Mouse (Mus musculus): ENCODE measurements at regions not wholly inside any gene's neighbourhood (a gene's known extent, or its start where the extent isn't known, plus 50 kb on each side); places are given as distances from the start of the nearest gene placed in this dataset.

DNA sequence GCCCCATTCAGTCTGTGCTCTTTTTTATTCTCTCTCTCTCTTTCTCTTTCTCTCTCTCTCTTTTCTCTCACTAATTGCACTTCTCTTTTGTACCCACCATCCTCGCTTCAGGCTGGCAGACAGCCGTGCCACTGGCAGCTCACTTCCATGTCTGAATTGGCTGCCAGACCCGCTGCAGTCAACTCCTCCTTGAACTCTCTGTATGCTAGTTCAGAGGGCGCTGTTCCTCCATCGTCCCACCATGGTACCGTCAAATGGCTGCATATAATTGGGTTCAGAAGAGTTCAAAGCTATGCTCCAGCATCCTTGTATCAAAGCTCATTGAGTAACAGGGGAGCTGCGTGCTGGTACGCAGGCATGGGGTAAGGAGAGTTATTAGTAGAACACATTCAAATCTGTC, 520.7 kb upstream of the Nox3 start:
- Histone ChIP-seq H3K9me3 (ENCODE audit: low read length) (no peaks in the 10 kb centered on the region), H3K4me2 (ENCODE audit: low read depth, low read length, poor library complexity, severe bottlenecking) (no peak overlapping the region), H3K4me1 (ENCODE audit: insufficient read depth, low read length) (peaks cover 4% of the 10 kb centered on the region; the same call in 1 of the 2 replicates), H3K27ac (ENCODE audit: low read depth, low read length) (no peak overlapping the region), H3K4me3 (ENCODE audit: low read depth, low read length) (no peak overlapping the region), H3K36me3 (ENCODE audit: insufficient read depth, low read length) (no peaks in the 10 kb centered on the region), H3K9ac (replicated peaks; ENCODE audit: low read length, poor library complexity, severe bottlenecking) (no peak overlapping the region), H3K27me3 (ENCODE audit: insufficient read depth, low read length) (no peaks in the 10 kb centered on the region)
- WGBS, result 80% methylated on average over 8 of the region's 8 CpGs
- DNase-seq (ENCODE audit: low spot score) (no peak), ATAC-seq (ENCODE audit: low FRiP score) (no peak)
- no peak for TF ChIP-seq CTCF (IDR thresholded peaks at IDR 0.05)

DNA sequence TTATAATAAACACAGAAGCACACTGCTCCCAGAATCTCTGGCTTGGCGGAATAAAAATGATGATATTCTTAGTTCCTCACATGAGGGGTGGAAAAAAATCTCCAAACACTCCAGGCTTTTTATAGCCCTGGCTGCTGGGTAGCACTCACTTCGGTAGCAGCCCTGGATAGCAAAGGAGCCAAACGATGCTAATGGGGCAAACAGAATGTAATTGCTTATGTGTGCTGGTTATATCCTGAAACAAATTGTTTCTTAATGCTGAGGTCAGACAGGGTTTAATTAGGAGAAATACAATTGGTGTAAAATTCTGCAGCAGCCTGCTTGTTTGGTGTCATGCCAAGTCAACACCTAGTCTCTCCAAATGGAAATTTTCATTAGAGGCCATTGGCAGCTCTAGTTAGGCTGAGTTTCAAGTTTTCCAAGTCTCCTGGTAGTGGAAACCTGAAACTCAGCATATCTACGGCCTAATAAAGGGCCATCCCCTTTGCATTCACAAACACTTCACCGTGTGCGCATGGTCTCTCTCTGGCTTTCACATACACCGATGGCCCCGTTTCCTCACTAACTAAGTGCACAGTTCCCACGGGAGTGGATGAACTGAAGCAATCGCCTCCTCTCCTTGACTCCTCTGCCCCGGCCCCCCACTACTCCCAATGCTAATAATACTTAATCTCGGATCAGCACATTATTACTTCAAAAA, 524.8 kb upstream of the Nox3 start:
- no peak for ATAC-seq (ENCODE audit: low FRiP score)
- Histone ChIP-seq H3K9ac (replicated peaks; ENCODE audit: low read length, poor library complexity, severe bottlenecking) (no peak overlapping the region), H3K27me3 (ENCODE audit: insufficient read depth, low read length) (no peaks in the 10 kb centered on the region), H3K9me3 (ENCODE audit: low read length) (no peaks in the 10 kb centered on the region), H3K4me3 (ENCODE audit: low read depth, low read length) (no peak overlapping the region), H3K4me1 (ENCODE audit: insufficient read depth, low read length) (no peaks in the 10 kb centered on the region; the same call in 1 of the 2 replicates), H3K36me3 (ENCODE audit: insufficient read depth, low read length) (no peaks in the 10 kb centered on the region), H3K4me2 (ENCODE audit: low read depth, low read length, poor library complexity, severe bottlenecking) (no peak overlapping the region), H3K27ac (ENCODE audit: low read depth, low read length) (no peak overlapping the region)
- peak; percentile 33 for DNase-seq (ENCODE audit: low spot score)
- WGBS, result 74% methylated on average over 12 of the region's 12 CpGs
- TF ChIP-seq CTCF (IDR thresholded peaks at IDR 0.05), result no peak

DNA sequence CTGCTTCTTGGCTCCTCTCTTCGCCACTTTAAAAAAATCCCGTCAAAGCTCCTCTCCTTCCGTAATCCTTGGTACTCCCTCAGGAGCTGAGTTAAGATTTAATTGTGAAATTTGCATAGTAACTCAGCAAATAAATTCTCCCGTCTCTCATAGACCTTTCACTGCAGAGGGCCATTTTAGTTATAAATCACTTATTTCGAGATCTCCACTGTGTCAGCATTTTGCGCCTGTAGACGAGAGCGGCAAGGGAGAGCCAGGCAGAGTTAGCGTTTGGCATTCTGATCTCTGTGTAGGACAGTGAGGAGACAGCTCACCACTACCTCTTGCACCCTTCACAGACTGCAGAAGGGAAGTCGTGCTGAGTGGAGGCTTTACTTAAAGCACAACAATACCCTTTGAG, 531.8 kb upstream of the Nox3 start:
- peak overlapping the region; percentile 0; the same call in 1 of the 2 replicates for H3K4me2 ChIP-seq (ENCODE audit: low read depth, low read length, poor library complexity, severe bottlenecking)

DNA sequence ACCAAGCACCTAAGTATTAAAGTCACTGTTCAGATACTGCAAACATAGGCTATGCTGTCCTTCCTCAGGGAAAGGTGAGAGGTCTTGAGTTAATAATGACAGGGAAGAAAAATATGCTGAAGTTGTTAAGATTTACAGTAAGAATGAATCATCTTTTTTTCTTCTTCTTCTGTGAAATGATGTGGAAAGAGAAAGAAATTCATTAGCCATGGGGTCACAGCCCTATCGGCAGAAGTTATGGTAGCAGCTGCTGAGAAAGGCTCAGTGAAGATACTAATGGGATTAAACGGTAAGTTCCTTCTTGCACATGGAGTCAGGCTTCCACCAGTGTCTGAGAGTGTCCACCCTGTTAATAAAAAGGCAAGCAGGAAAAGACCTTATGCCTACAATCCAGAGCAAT, 533.9 kb upstream of the Nox3 start:
- Histone ChIP-seq H3K9me3 (ENCODE audit: low read length) (no peaks in the 10 kb centered on the region), H3K4me2 (ENCODE audit: low read depth, low read length, poor library complexity, severe bottlenecking) (no peak overlapping the region), H3K36me3 (ENCODE audit: insufficient read depth, low read length) (no peaks in the 10 kb centered on the region), H3K27ac (ENCODE audit: low read depth, low read length) (no peak overlapping the region; the same call in 1 of the 2 replicates), H3K27me3 (ENCODE audit: insufficient read depth, low read length) (no peaks in the 10 kb centered on the region), H3K4me3 (ENCODE audit: low read depth, low read length) (no peak overlapping the region), H3K9ac (replicated peaks; ENCODE audit: low read length, poor library complexity, severe bottlenecking) (no peak overlapping the region), H3K4me1 (ENCODE audit: insufficient read depth, low read length) (no peaks in the 10 kb centered on the region; the same call in 1 of the 2 replicates)
- WGBS, result 37% methylated on average over 2 of the region's 2 CpGs
- TF ChIP-seq CTCF (IDR thresholded peaks at IDR 0.05), result 0 out of 2 replicates have a peak, but pooled peaks have one; percentile 2
- DNase-seq (ENCODE audit: low spot score) (no peak), ATAC-seq (ENCODE audit: low FRiP score) (no peak)

More for the DNA sequence above, 531.8 kb upstream of the Nox3 start:
- Histone ChIP-seq H3K9me3 (ENCODE audit: low read length) (no peaks in the 10 kb centered on the region), H3K27ac (ENCODE audit: low read depth, low read length) (no peak overlapping the region), H3K4me3 (ENCODE audit: low read depth, low read length) (no peak overlapping the region), H3K27me3 (ENCODE audit: insufficient read depth, low read length) (no peaks in the 10 kb centered on the region), H3K36me3 (ENCODE audit: insufficient read depth, low read length) (no peaks in the 10 kb centered on the region), H3K4me1 (ENCODE audit: insufficient read depth, low read length) (no peaks in the 10 kb centered on the region; the same call in 1 of the 2 replicates), H3K9ac (replicated peaks; ENCODE audit: low read length, poor library complexity, severe bottlenecking) (no peak overlapping the region)
- no peak for TF ChIP-seq CTCF (IDR thresholded peaks at IDR 0.05)
- ATAC-seq (ENCODE audit: low FRiP score), result no peak
- no peak for DNase-seq (ENCODE audit: low spot score)
- 51% methylated on average over 10 of the region's 10 CpGs for WGBS

DNA sequence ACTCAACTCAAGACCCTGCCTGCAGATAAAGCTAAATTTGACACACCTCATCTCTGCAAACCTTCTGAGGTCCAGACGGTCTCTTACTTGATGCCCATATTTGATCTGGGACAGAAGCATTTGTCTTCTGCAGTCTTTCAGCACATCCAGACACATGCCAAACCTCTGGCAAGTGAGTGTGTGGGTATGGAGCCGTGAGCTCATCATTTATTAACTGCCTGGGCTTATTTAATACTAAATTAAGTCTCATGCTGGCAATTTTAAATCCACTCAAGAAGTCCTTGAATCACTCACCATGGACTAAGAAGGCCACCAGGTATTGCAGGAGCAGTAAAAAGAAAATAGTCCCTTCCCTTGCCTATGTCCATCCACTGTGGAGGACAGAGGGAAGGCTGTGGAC, 554.4 kb upstream of the Nox3 start:
- no peak overlapping the region for H3K9ac ChIP-seq (replicated peaks; ENCODE audit: low read length, poor library complexity, severe bottlenecking)
- TF ChIP-seq CTCF (IDR thresholded peaks at IDR 0.05), result no peak
- no peaks in the 10 kb centered on the region for H3K27me3 ChIP-seq (ENCODE audit: insufficient read depth, low read length)
- no peaks in the 10 kb centered on the region for H3K9me3 ChIP-seq (ENCODE audit: low read length)
- H3K27ac ChIP-seq (ENCODE audit: low read depth, low read length), result no peak overlapping the region
- ATAC-seq (ENCODE audit: low FRiP score), result no peak
- no peaks in the 10 kb centered on the region for H3K4me1 ChIP-seq (ENCODE audit: insufficient read depth, low read length)
- H3K4me2 ChIP-seq (ENCODE audit: low read depth, low read length, poor library complexity, severe bottlenecking), result no peak overlapping the region
- H3K36me3 ChIP-seq (ENCODE audit: insufficient read depth, low read length), result no peaks in the 10 kb centered on the region
- no peak overlapping the region for H3K4me3 ChIP-seq (ENCODE audit: low read depth, low read length)
- 89% methylated on average over 2 of the region's 2 CpGs for WGBS
- DNase-seq (ENCODE audit: low spot score), result no peak

DNA sequence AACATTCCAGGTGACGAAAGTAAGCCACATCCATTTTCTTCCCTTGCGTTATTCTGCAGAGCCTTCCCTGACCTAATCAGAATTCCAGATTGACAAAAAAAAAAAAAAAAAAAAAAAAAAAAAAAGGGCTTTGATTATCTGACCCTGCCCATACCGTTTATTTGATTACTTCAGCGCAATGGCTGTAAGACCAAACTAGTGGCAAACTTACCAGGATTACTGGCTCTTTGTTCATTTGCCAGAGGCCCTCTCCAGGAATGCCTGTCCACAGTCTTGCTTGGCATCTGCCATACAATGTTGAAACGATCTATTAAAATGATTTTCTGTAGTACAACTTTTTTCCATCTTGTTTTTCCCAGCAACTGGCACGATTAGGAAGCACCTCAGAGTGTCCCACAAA, 569.4 kb upstream of the Nox3 start:
- Histone ChIP-seq H3K27me3 (ENCODE audit: insufficient read depth, low read length) (no peaks in the 10 kb centered on the region), H3K36me3 (ENCODE audit: insufficient read depth, low read length) (no peaks in the 10 kb centered on the region), H3K4me1 (ENCODE audit: insufficient read depth, low read length) (peaks cover 6% of the 10 kb centered on the region; the same call in 1 of the 2 replicates), H3K27ac (ENCODE audit: low read depth, low read length) (no peak overlapping the region), H3K9ac (replicated peaks; ENCODE audit: low read length, poor library complexity, severe bottlenecking) (no peak overlapping the region), H3K4me3 (ENCODE audit: low read depth, low read length) (no peak overlapping the region), H3K4me2 (ENCODE audit: low read depth, low read length, poor library complexity, severe bottlenecking) (no peak overlapping the region), H3K9me3 (ENCODE audit: low read length) (no peaks in the 10 kb centered on the region)
- WGBS, result 56% methylated on average over 6 of the region's 6 CpGs
- no peak for DNase-seq (ENCODE audit: low spot score)
- no peak for ATAC-seq (ENCODE audit: low FRiP score)
- no peak for TF ChIP-seq CTCF (IDR thresholded peaks at IDR 0.05)
